Mouse (Mus musculus) thymus, adult 2 months (tissue): ENCODE results near the gene Rbm33.

Source experiments
- CTCF ChIP-seq: fragments of 200-500 bp; IDR thresholded peaks from 2 replicates; pipeline ENCODE4 v1.5.1; 2012; ENCODE audit warnings: mild to moderate bottlenecking, control low read depth, low read length, moderate library complexity, borderline replicate concordance; ENCODE audit not compliant: control insufficient read depth, poor library complexity, insufficient read depth; ENCODE audit errors: extremely low read depth
- POLR2A ChIP-seq: fragments of 200-500 bp; IDR thresholded peaks from 2 replicates; pipeline ENCODE4 v1.6.1; 2012; ENCODE audit warnings: mild to moderate bottlenecking, low read length, control low read depth, moderate library complexity; ENCODE audit not compliant: control insufficient read depth, poor library complexity, insufficient read depth; ENCODE audit errors: extremely low read depth

DNA sequence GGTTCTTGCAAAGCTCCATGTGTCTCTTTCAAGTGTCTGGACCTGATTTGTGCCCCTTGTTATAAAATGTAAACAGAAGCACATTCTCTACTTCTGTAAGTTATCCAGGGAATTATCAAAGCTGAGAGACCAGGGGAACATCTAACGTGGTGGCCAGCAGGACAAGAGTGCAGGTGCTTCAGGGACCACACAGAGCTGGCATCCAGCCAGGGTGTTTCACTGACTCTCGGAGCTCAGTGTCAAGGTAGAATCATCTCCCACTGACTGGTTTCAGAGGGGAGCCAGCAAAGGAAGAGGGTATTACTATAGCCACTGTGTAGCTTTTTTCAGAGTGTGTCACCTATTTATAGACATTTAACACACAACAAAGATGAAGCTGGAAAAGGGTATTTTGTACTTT is 49.3 kb upstream of the Rbm33 start:
- TF ChIP-seq CTCF (no peak), POLR2A (no peak)
